Mouse (Mus musculus) midbrain, embryonic 16.5 days (tissue): ENCODE results near the gene Kif19a. TPM values are rescaled to one million over a fixed set of nuclear protein-coding genes. Genes with fewer than 3 reads are reported as not detected.

Source experiments
- ATAC-seq: fragments of 200-750 bp; cut with Nextera tagmentation; 2 replicates; pipeline ENCODE4 v1.8.0; 2017; ENCODE audit warnings: moderate TSS enrichment
- H3K27ac ChIP-seq: fragments of 300-500 bp; sonication (generic); 2 replicates; pipeline ENCODE4 v1.5.1; 2014; ENCODE audit warnings: mild to moderate bottlenecking, low read length, mixed read lengths
- H3K27me3 ChIP-seq: fragments of 300-500 bp; sonication (generic); 2 replicates; pipeline ENCODE4 v1.6.1; 2014; ENCODE audit warnings: low read depth, low read length, mixed read lengths; ENCODE audit not compliant: control insufficient read depth, insufficient read depth
- H3K36me3 ChIP-seq: fragments of 300-500 bp; sonication (generic); 2 replicates; pipeline ENCODE4 v1.6.1; 2014; ENCODE audit warnings: mild to moderate bottlenecking, low read length, moderate library complexity, mixed read lengths; ENCODE audit not compliant: control insufficient read depth, insufficient read depth
- H3K4me1 ChIP-seq: fragments of 300-500 bp; sonication (generic); 2 replicates; pipeline ENCODE4 v1.6.1; 2014; ENCODE audit warnings: mild to moderate bottlenecking, low read length, mixed read lengths; ENCODE audit not compliant: control insufficient read depth, insufficient read depth
- H3K4me2 ChIP-seq: fragments of 300-500 bp; sonication (generic); 2 replicates; pipeline ENCODE4 v1.6.1; 2014; ENCODE audit warnings: mild to moderate bottlenecking, low read length, mixed read lengths
- H3K4me3 ChIP-seq: fragments of 300-500 bp; sonication (generic); 2 replicates; pipeline ENCODE4 v1.5.1; 2014; ENCODE audit warnings: low read depth, mild to moderate bottlenecking, low read length, moderate library complexity, mixed read lengths
- H3K9ac ChIP-seq: fragments of 300-500 bp; sonication (generic); 2 replicates; pipeline ENCODE4 v1.6.1; 2014; ENCODE audit warnings: low read depth, low read length, mixed read lengths
- H3K9me3 ChIP-seq: fragments of 300-500 bp; sonication (generic); replicated peaks from 2 replicates; pipeline ENCODE4 v1.6.1; 2014; ENCODE audit warnings: mild to moderate bottlenecking, low read length, mixed read lengths; ENCODE audit not compliant: control insufficient read depth, poor library complexity, severe bottlenecking
- WGBS: fragments of 180-500 bp; shearing (Covaris S2); extraction: QIAGEN DNeasy Blood & Tissue Kit; methylation state at CpG from one replicate; pipeline ENCODE4 v1.1.7; 2014; 5-methylcytosine and 5-hydroxymethylcytosine counted together
- polyA plus RNA-seq: library from polyadenylated mRNA; unstranded; fragments of >200 nt; fragmentation: Nextera tagmentation; extraction: Ambion mirVana; gene quantifications from 2 replicates; pipeline ENCODE4 v1.2.1, GENCODE M21; 2015

The Kif19a gene
- polyA plus RNA-seq, 1 experiment from 2014 or later = 0.67 TPM

- H3K4me1 ChIP-seq = peaks cover 38% of the 10 kb centered on the region
- no peaks in the 10 kb centered on the region for H3K36me3 ChIP-seq
- ATAC-seq = no peak
- WGBS = 82% methylated on average over 12 of the region's 12 CpGs
- no peak overlapping the region for H3K9ac ChIP-seq
- H3K27me3 ChIP-seq = peaks cover 4% of the 10 kb centered on the region
- no peak overlapping the region for H3K4me2 ChIP-seq
- no peak overlapping the region for H3K27ac ChIP-seq
- no peak overlapping the region for H3K4me3 ChIP-seq
- H3K9me3 ChIP-seq = no peaks in the 10 kb centered on the region
Measured at GRCm38 (mm10) chr11:114790171-114790570, 25.0 kb downstream of the Kif19a start.

GRCm38 (mm10) chr11:114790841-114791240, 25.7 kb downstream of the Kif19a start:
- H3K4me2 ChIP-seq = peak overlapping the region; percentile 92
- peak overlapping the region; percentile 79; the same call in 1 of the 2 replicates for H3K9ac ChIP-seq
- H3K4me3 ChIP-seq = peak overlapping the region; percentile 53
- no peak overlapping the region; the same call in 1 of the 2 replicates for H3K27ac ChIP-seq
- no peaks in the 10 kb centered on the region for H3K9me3 ChIP-seq
- WGBS = 48% methylated on average over 4 of the region's 4 CpGs
- peaks cover 43% of the 10 kb centered on the region for H3K4me1 ChIP-seq
- ATAC-seq = no peak
- no peaks in the 10 kb centered on the region for H3K36me3 ChIP-seq
- no peaks in the 10 kb centered on the region; the same call in 1 of the 2 replicates for H3K27me3 ChIP-seq

GRCm38 (mm10) chr11:114791351-114791889, 26.2 kb downstream of the Kif19a start:
- Histone ChIP-seq H3K9me3 (no peaks in the 10 kb centered on the region), H3K27me3 (no peaks in the 10 kb centered on the region; the same call in 1 of the 2 replicates), H3K4me1 (peaks cover 49% of the 10 kb centered on the region), H3K27ac (peak overlapping the region; percentile 86), H3K9ac (peak overlapping the region; percentile 79), H3K4me2 (peak overlapping the region; percentile 92), H3K4me3 (peak overlapping the region; percentile 53), H3K36me3 (no peaks in the 10 kb centered on the region)
- WGBS = 4% methylated on average over 50 of the region's 50 CpGs
- no peak for ATAC-seq

GRCm38 (mm10) chr11:114791891-114792411, 26.8 kb downstream of the Kif19a start:
- Histone ChIP-seq H3K27ac (peak overlapping the region; percentile 86), H3K4me2 (peak overlapping the region; percentile 92), H3K4me3 (peak overlapping the region; percentile 53), H3K9ac (peak overlapping the region; percentile 79), H3K9me3 (no peaks in the 10 kb centered on the region), H3K36me3 (no peaks in the 10 kb centered on the region), H3K4me1 (peaks cover 47% of the 10 kb centered on the region), H3K27me3 (no peaks in the 10 kb centered on the region; the same call in 1 of the 2 replicates)
- peak; percentile 27; the same call in 1 of the 2 replicates for ATAC-seq
- WGBS = 1% methylated on average over 59 of the region's 59 CpGs

GRCm38 (mm10) chr11:114792931-114793494, 27.8 kb downstream of the Kif19a start:
- H3K4me1 ChIP-seq = peaks cover 47% of the 10 kb centered on the region
- no peak overlapping the region for H3K9ac ChIP-seq
- H3K36me3 ChIP-seq = no peaks in the 10 kb centered on the region
- H3K4me3 ChIP-seq = no peak overlapping the region
- H3K27ac ChIP-seq = peak overlapping the region; percentile 29
- WGBS = 45% methylated on average over 5 of the region's 5 CpGs
- peak overlapping the region; percentile 92 for H3K4me2 ChIP-seq
- no peaks in the 10 kb centered on the region; the same call in 1 of the 2 replicates for H3K27me3 ChIP-seq
- H3K9me3 ChIP-seq = no peaks in the 10 kb centered on the region
- ATAC-seq = no peak

- no peaks in the 10 kb centered on the region for H3K36me3 ChIP-seq
- peaks cover 43% of the 10 kb centered on the region for H3K4me1 ChIP-seq
- no peaks in the 10 kb centered on the region; the same call in 1 of the 2 replicates for H3K27me3 ChIP-seq
- H3K4me3 ChIP-seq = peak overlapping the region; percentile 4; the same call in 1 of the 2 replicates
- H3K4me2 ChIP-seq = peak overlapping the region; percentile 92
- H3K27ac ChIP-seq = peak overlapping the region; percentile 53; the same call in 1 of the 2 replicates
- no peaks in the 10 kb centered on the region for H3K9me3 ChIP-seq
- WGBS = 50% methylated on average over 19 of the region's 19 CpGs
- H3K9ac ChIP-seq = peak overlapping the region; percentile 31
- ATAC-seq = no peak
Measured at GRCm38 (mm10) chr11:114793868-114794545, 28.8 kb downstream of the Kif19a start.

- ATAC-seq = peak; percentile 4; the same call in 1 of the 2 replicates
- Histone ChIP-seq H3K9ac (peak overlapping the region; percentile 65; the same call in 1 of the 2 replicates), H3K27me3 (no peaks in the 10 kb centered on the region; the same call in 1 of the 2 replicates), H3K27ac (peak overlapping the region; percentile 91), H3K4me1 (peaks cover 41% of the 10 kb centered on the region), H3K9me3 (no peaks in the 10 kb centered on the region), H3K4me2 (peak overlapping the region; percentile 92), H3K4me3 (peak overlapping the region; percentile 39), H3K36me3 (no peaks in the 10 kb centered on the region)
- WGBS = 16% methylated on average over 4 of the region's 4 CpGs
Measured at GRCm38 (mm10) chr11:114794691-114795090, 29.5 kb downstream of the Kif19a start.

GRCm38 (mm10) chr11:114795231-114795746, 30.1 kb downstream of the Kif19a start:
- Histone ChIP-seq H3K4me2 (peak overlapping the region; percentile 92), H3K27ac (peak overlapping the region; percentile 91), H3K27me3 (no peaks in the 10 kb centered on the region), H3K4me3 (peak overlapping the region; percentile 39), H3K9ac (peak overlapping the region; percentile 65), H3K36me3 (no peaks in the 10 kb centered on the region), H3K9me3 (no peaks in the 10 kb centered on the region), H3K4me1 (peaks cover 41% of the 10 kb centered on the region)
- 0% methylated on average over 7 of the region's 7 CpGs for WGBS
- peak; percentile 78 for ATAC-seq
